Mouse (Mus musculus) limb, embryonic 12.5 days (tissue): ENCODE data around the gene Kat6b. TPM values are rescaled to one million over a fixed set of nuclear protein-coding genes. Genes with fewer than 3 reads are reported as not detected.
A peak's percentile ranks its signal among the peaks of the same experiment; 100 is the strongest.

Experiments
- ATAC-seq: fragments of 200-750 bp; cut with Nextera tagmentation; 2 replicates; pipeline ENCODE4 v1.8.0; 2017; ENCODE audit warnings: low read depth, moderate TSS enrichment; ENCODE audit not compliant: insufficient number of reproducible peaks, insufficient read depth, low FRiP score, low TSS enrichment
- H3K27ac ChIP-seq: fragments of 300-500 bp; sonication (generic); 2 replicates; pipeline ENCODE4 v1.5.1; 2016; ENCODE audit warnings: mild to moderate bottlenecking, moderate library complexity
- H3K27me3 ChIP-seq: fragments of 300-500 bp; sonication (generic); 2 replicates; pipeline ENCODE4 v1.6.1; 2016; ENCODE audit warnings: mild to moderate bottlenecking, moderate library complexity
- H3K36me3 ChIP-seq: fragments of 300-500 bp; sonication (generic); 2 replicates; pipeline ENCODE4 v1.6.1; 2016; ENCODE audit warnings: mild to moderate bottlenecking, moderate library complexity
- H3K4me1 ChIP-seq: fragments of 300-500 bp; sonication (generic); replicated peaks from 2 replicates; pipeline ENCODE4 v1.6.1; 2016
- H3K4me2 ChIP-seq: fragments of 300-500 bp; sonication (generic); 2 replicates; pipeline ENCODE4 v1.6.1; 2016; ENCODE audit warnings: mild to moderate bottlenecking, moderate library complexity
- H3K4me3 ChIP-seq: fragments of 300-500 bp; sonication (generic); replicated peaks from 2 replicates; pipeline ENCODE4 v1.5.1; 2016; ENCODE audit warnings: mild to moderate bottlenecking
- H3K9ac ChIP-seq: fragments of 300-500 bp; sonication (generic); replicated peaks from 2 replicates; pipeline ENCODE4 v1.6.1; 2016; ENCODE audit warnings: mild to moderate bottlenecking, moderate library complexity
- H3K9me3 ChIP-seq: fragments of 300-500 bp; sonication (generic); 2 replicates; pipeline ENCODE4 v1.6.1; 2016; ENCODE audit warnings: mild to moderate bottlenecking, moderate library complexity
- whole genome bisulfite sequencing: fragments of 180-500 bp; shearing (Covaris S2); methylation state at CpG from one replicate; pipeline ENCODE4 v1.1.7; 2016; 5-methylcytosine and 5-hydroxymethylcytosine counted together
- polyA plus RNA-seq: library from polyadenylated mRNA; unstranded; fragments of >200 nt; fragmentation: Nextera tagmentation; extraction: Ambion mirVana; gene quantifications from 2 replicates; pipeline ENCODE4 v1.2.1, GENCODE M21; 2016

Gene Kat6b
- polyA plus RNA-seq, 1 experiment from 2014 or later = 31.3 TPM

DNA sequence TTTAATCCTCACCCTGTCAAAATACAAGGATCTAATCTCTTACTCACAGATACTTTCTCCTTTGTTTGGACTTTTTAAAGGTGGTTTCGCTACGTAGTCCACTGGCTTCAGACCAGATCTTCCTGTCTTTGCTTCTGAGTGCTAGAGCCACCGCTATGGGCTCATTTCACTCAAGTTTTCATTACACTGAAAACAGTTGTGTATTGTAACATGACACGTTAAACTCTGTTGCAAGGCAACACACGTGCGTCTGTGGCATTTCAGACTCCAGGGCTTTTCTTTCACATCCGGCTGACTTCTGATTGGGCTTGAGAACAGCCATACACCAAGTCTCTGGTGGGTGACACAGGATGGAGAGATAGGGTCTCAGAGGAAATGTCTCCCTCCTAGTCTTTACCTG lies 66.1 kb downstream of the Kat6b start:
- no peaks in the 10 kb centered on the region for H3K27me3 ChIP-seq
- WGBS = 28% methylated on average over 7 of the region's 7 CpGs
- H3K9me3 ChIP-seq = peaks cover 2% of the 10 kb centered on the region; the same call in 1 of the 2 replicates
- peak overlapping the region; percentile 21 for H3K4me2 ChIP-seq
- H3K4me3 ChIP-seq = no peak overlapping the region
- H3K4me1 ChIP-seq = peaks cover 42% of the 10 kb centered on the region
- no peak overlapping the region for H3K9ac ChIP-seq
- no peak for ATAC-seq
- peak overlapping the region; percentile 57 for H3K27ac ChIP-seq
- peaks cover 7% of the 10 kb centered on the region for H3K36me3 ChIP-seq

DNA sequence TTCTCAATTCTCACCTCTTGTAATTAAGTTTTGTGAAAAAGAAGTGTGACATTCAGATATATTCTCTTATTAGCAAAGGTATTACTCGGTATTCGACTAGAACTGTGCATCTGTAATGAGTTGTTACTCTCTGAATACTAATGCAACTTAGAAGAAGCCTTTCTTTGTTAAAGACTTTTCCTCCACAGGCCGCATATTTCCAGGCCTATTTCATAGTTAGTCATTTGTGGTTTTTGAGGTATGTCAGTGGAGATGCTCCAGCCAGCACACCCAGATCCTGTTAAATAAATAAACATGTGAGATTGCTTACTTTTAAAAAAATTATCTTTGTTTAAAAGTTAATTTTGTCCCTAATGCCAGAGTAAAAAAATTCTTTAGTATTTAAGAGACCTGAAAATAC lies 66.7 kb downstream of the Kat6b start:
- no peak overlapping the region for H3K27ac ChIP-seq
- WGBS = 75% methylated on average over 3 of the region's 3 CpGs
- no peak for ATAC-seq

DNA sequence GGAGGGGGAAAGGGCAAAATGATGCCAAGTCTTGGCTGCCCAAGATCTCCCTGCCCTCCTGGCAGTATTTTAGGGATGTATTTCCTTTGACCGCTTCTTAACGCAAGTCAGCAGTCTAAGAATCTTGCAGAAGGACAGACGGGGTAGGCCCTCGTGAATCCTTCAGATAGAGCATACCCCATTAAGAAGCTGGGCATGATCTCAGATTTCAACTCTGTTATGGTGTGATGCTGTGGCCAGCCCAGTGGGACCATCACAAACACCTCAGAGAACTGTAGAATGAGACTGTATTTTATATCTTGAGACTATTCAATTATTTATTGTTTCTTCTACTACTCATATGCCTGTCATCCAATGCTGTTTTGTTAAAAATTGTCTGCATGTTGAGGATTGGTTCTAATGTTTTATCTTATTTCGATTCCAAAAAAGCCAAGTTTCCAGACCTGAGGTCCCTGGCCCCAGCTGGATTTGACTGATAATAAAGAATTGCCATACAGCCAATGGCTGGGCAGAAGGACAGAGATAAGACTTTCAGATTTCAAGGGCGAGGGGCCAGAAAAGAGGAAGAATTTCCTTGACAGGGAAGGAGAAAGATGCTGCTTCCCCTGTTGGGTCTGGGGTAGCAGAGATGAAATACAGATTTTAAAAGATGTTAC lies 67.8 kb downstream of the Kat6b start:
- Histone ChIP-seq H3K4me1 (peaks cover 53% of the 10 kb centered on the region), H3K36me3 (no peaks in the 10 kb centered on the region), H3K27ac (no peak overlapping the region), H3K9ac (no peak overlapping the region), H3K9me3 (no peaks in the 10 kb centered on the region), H3K27me3 (no peaks in the 10 kb centered on the region), H3K4me2 (no peak overlapping the region), H3K4me3 (no peak overlapping the region)
- ATAC-seq = no peak
- WGBS = 80% methylated on average over 6 of the region's 6 CpGs

More for the DNA sequence above, 66.7 kb downstream of the Kat6b start:
- no peak overlapping the region for H3K9ac ChIP-seq
- 0 out of 2 replicates have a peak, but pooled peaks cover under 1% of the 10 kb centered on the region for H3K36me3 ChIP-seq
- no peak overlapping the region for H3K4me3 ChIP-seq
- H3K4me1 ChIP-seq = peaks cover 44% of the 10 kb centered on the region
- H3K9me3 ChIP-seq = no peaks in the 10 kb centered on the region
- H3K4me2 ChIP-seq = no peak overlapping the region
- no peaks in the 10 kb centered on the region for H3K27me3 ChIP-seq

DNA sequence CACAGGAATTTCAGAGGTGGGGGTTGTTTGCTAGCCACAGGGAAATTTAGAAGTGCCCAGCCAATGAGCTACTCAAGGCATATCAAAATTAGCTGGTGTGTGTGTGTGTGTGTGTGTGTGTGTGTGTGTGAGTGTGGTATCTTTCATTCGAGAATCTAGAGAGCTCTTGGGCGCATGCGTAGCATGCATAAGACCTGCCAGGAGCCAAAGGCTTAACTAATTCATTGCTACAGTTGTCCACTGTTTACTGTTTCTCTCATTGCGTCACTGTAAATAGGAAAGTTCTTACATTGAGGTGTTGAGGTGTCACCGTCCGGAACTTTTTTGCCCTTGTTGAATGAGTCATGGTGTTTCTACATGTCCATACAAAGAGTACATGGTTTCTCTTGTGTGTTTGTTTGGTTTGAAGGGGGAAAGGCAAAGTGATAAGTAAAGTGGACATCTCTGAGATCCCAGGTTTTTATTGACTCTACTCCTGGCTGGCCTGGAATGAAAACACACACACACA lies 68.4 kb downstream of the Kat6b start:
- Histone ChIP-seq H3K4me3 (no peak overlapping the region), H3K9ac (no peak overlapping the region), H3K27me3 (no peaks in the 10 kb centered on the region), H3K4me2 (no peak overlapping the region), H3K36me3 (no peaks in the 10 kb centered on the region), H3K27ac (no peak overlapping the region), H3K4me1 (peaks cover 53% of the 10 kb centered on the region), H3K9me3 (no peaks in the 10 kb centered on the region)
- no peak for ATAC-seq
- WGBS = 97% methylated on average over 6 of the region's 6 CpGs

DNA sequence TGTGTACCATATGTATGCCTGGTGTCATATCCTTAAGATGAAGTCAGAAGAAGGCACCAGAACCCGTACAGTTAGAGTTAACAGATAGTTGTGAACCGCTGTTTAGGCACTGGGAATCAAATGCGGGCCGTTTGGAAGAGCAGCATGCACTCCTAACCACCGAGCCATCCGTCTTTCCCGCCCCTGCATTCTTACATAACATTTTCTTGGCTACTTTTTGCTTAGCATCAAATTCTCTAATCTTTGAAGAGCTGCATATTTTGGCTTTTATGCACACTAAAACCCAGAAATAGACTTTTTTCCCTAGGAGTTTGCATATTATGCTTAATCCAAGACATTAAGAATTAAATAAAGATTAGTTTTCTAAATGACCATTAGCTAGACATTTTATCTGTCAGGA lies 69.3 kb downstream of the Kat6b start:
- no peaks in the 10 kb centered on the region for H3K9me3 ChIP-seq
- H3K9ac ChIP-seq = no peak overlapping the region
- no peaks in the 10 kb centered on the region for H3K36me3 ChIP-seq
- no peak overlapping the region for H3K27ac ChIP-seq
- no peak overlapping the region for H3K4me2 ChIP-seq
- 88% methylated on average over 7 of the region's 7 CpGs for WGBS
- H3K4me1 ChIP-seq = peaks cover 49% of the 10 kb centered on the region
- H3K4me3 ChIP-seq = no peak overlapping the region
- ATAC-seq = no peak
- H3K27me3 ChIP-seq = no peaks in the 10 kb centered on the region

DNA sequence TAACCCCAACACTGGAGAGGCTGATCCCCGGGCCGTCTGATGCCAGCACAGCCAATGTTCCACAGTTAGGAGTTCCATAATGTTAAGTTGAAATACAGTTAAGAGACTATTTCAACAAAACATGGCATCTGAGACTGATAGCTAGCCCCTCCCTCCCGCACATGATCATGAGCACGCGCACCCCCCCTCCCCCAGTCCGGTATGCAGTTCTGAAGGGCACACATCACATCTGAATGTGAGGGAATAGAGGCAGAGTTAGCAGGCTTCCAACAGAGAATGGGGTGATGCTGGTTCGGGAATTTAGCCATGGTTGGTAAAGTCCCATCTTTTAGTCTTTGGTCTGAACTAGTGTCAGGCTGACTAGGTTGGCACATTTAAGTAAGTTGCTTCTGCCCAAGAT lies 70.4 kb downstream of the Kat6b start:
- H3K9me3 ChIP-seq = no peaks in the 10 kb centered on the region
- no peaks in the 10 kb centered on the region for H3K27me3 ChIP-seq
- no peaks in the 10 kb centered on the region for H3K36me3 ChIP-seq
- H3K27ac ChIP-seq = no peak overlapping the region
- 91% methylated on average over 7 of the region's 7 CpGs for WGBS
- peaks cover 48% of the 10 kb centered on the region for H3K4me1 ChIP-seq
- no peak overlapping the region for H3K4me2 ChIP-seq
- H3K4me3 ChIP-seq = no peak overlapping the region
- no peak for ATAC-seq
- H3K9ac ChIP-seq = no peak overlapping the region

DNA sequence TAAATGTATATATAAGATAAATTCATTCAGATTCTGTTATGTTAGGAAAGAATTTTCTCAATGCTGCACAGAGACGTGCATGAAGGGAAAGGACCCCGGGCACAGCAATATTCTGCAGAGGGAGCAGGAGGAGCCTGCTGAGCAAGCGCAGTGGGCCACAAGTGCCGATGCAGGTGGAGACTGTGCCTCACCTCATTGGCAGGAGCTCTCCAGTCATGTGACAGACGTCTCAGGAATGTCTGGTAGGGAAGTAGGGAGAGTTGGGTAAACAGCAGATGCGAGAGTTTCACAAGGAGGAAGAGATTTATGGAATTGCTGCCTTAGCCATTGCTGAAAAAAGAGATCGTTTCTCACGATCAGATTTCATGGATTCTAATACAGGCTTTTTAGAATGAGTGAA lies 71.7 kb downstream of the Kat6b start:
- Histone ChIP-seq H3K27ac (no peak overlapping the region), H3K4me1 (peaks cover 43% of the 10 kb centered on the region), H3K9me3 (no peaks in the 10 kb centered on the region), H3K9ac (no peak overlapping the region), H3K4me3 (no peak overlapping the region), H3K27me3 (no peaks in the 10 kb centered on the region), H3K4me2 (no peak overlapping the region), H3K36me3 (no peaks in the 10 kb centered on the region)
- 63% methylated on average over 8 of the region's 8 CpGs for WGBS
- no peak for ATAC-seq

DNA sequence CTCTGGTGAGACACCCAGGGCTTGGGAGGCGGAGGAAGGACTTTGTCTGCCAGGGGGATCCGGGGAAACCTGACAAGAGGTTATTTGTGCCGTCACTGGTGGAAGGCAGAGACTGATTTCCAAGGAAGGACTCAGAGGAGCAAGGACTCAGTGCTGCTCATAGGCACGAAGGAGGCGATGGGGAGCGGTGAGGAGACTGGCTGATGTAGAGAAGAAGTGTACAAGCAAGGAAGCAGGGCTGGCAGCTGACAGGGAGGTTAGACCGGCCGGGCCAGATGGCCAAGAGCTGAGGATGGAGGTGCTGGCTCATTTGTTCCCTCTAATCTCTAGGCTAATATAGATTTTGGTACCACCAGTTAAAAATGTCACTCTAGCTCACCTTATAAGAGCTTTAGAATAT lies 72.8 kb downstream of the Kat6b start:
- H3K36me3 ChIP-seq = no peaks in the 10 kb centered on the region
- 84% methylated on average over 8 of the region's 8 CpGs for WGBS
- H3K9ac ChIP-seq = no peak overlapping the region
- H3K4me1 ChIP-seq = peaks cover 46% of the 10 kb centered on the region
- no peak overlapping the region for H3K4me3 ChIP-seq
- no peak overlapping the region for H3K4me2 ChIP-seq
- no peak for ATAC-seq
- H3K27me3 ChIP-seq = no peaks in the 10 kb centered on the region
- no peak overlapping the region; the same call in 1 of the 2 replicates for H3K27ac ChIP-seq
- no peaks in the 10 kb centered on the region for H3K9me3 ChIP-seq

DNA sequence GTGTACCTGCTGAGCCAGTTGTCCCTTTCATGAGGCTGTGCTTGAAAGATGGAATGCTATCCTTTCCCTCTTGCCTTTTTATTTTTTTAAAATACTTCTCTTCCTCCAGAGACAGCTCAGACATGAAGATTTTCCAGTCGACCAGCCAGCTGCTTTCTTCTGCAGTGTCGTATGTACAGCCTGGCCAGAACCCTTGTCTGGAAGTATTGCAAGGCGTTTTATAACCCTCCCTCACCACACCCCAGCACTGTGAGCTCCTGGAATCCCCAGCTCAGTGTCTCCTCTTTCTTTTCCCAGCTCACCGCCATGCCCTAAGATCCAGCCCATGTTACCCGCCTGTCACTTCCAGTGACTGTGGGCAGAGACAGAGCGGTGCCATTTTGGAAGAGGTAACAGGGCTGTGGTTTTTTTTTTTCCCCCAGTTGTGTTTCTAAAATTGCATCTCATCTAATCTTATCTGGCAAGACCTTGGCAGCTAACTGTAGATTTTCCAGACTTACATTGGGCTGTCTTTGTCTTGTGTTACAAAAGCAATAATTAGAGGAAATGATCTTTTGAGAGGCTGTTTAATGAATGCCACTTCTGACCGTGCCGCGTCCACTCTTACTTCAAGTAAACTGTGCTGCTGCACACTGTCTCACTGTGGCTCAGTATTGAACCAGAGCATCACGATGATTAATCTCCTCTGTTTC lies 77.4 kb downstream of the Kat6b start:
- Histone ChIP-seq H3K4me2 (no peak overlapping the region), H3K4me1 (peaks cover 41% of the 10 kb centered on the region), H3K36me3 (no peaks in the 10 kb centered on the region), H3K9ac (no peak overlapping the region), H3K4me3 (no peak overlapping the region), H3K9me3 (no peaks in the 10 kb centered on the region), H3K27ac (peak overlapping the region; percentile 51; the same call in 1 of the 2 replicates), H3K27me3 (no peaks in the 10 kb centered on the region)
- no peak for ATAC-seq
- 61% methylated on average over 10 of the region's 10 CpGs for WGBS

DNA sequence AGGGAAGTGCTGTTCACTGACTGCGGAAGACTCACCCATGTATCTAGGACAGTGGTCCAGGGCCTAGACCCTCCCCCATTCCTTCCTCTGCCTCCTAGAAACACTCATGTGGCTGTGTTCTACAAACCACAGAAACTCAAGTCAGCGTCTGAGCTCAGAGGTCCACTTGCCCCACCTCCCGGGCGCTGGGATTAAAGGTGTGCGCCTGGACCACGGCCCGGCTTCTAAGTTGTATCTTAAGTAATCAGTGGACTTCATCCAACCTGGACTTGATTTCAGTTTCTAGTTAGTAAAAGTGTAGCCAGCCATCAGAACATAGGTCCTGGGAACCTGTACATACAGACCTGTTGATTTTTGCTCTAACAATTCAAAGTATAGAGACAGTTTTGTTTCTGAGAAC lies 78.2 kb downstream of the Kat6b start:
- Histone ChIP-seq H3K9ac (no peak overlapping the region), H3K27ac (no peak overlapping the region), H3K9me3 (no peaks in the 10 kb centered on the region), H3K36me3 (no peaks in the 10 kb centered on the region), H3K4me3 (no peak overlapping the region), H3K27me3 (no peaks in the 10 kb centered on the region), H3K4me1 (peaks cover 43% of the 10 kb centered on the region), H3K4me2 (no peak overlapping the region)
- ATAC-seq = no peak
- WGBS = 79% methylated on average over 7 of the region's 7 CpGs

DNA sequence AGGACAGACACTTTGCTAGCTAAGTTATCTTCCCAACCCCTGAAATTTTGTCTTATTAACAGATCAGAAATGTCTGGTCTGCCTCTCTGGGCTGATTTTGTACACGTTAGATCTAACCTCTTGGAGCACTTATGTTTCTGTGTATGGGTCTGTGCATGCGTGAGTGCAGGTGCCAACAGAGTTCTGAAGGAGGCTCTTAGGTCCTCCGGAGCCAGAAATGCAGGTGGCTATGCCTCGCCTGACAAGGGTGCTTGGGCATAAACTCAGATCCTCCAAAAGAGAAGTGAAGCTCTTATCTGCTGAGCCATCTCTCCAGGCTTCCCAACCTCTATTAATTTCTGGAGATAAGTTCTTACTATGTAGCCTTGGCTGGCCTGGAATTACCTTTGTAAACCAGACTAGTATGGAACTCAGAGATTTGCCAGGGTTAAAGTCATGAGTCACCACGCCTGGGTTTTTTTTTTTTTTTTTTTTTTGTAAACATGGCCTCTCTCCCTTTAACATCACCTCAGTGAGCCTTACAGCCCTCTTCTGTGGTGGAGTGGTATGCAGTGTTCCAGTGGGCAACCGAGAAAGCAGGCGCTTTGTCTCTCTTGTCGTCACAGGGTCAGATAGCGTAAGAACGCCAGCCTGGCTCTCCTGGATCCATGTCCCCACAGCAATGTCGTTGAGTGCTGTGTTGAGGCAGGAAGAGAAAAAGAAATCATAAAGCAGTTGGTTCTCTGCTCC lies 79.4 kb downstream of the Kat6b start:
- Histone ChIP-seq H3K4me3 (no peak overlapping the region), H3K27ac (no peak overlapping the region), H3K4me2 (no peak overlapping the region), H3K9ac (no peak overlapping the region), H3K36me3 (no peaks in the 10 kb centered on the region), H3K4me1 (peaks cover 37% of the 10 kb centered on the region), H3K9me3 (no peaks in the 10 kb centered on the region), H3K27me3 (no peaks in the 10 kb centered on the region)
- ATAC-seq = no peak
- WGBS = 88% methylated on average over 11 of the region's 11 CpGs
